Mouse (Mus musculus): ENCODE data around the gene 3830403N18Rik. TPM values are rescaled to one million over a fixed set of nuclear protein-coding genes. Genes with fewer than 3 reads are reported as not detected.

3830403N18Rik gene
- under 1 TPM in 1 of 2 experiments, not detected in 1; 0.57 TPM for total RNA-seq (2023)

DNA sequence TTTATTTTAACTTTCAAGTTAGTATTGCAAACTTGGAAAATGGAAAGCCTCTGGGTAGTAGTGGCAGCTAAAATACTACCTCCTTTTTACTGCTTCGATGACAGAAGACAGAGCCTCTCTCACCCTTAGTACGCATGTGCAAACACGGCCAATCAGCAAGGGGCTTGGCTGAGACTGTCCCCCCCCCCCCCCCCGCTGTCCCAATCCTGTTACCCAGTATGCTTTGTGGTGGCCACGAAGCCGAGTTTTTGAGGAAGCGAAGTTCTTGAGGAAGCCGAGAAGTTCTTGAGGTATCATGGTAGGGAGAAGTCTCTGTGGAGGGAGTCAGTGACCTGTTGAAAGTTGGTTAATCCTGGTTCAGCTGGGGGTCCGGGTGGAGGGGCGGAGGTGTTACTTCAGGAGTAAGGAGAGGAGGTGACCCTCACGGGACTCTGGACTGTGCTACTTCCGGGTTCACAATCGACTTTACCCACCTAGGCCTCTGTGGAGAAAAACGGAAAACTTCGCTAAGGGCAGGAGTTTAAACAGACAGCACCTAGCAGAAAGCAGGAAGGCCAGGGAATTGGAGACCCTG, at the start of gene 3830403N18Rik:
Gene 3830403N18Rik (plus strand): TSS at position 237 of the 574 bp plus-strand sequence.

Other genes starting within 250 kb of the 3830403N18Rik start
- gene Gm773, start 76.3 kb downstream of the 3830403N18Rik start, total RNA-seq (2023): not detected
- gene Zfp449, start 209.8 kb downstream of the 3830403N18Rik start, total RNA-seq (2023): under 1 TPM in 1 of 2 experiments, not detected in 1; 0.61 TPM
- gene Smim10l2a, start 238.0 kb downstream of the 3830403N18Rik start, total RNA-seq (2023): under 1 TPM in 1 of 2 experiments, not detected in 1; 0.13 TPM

All from neutrophil, adult 83 days (primary cell).